Mouse (Mus musculus): ENCODE data around the gene Smcr8.

DNA sequence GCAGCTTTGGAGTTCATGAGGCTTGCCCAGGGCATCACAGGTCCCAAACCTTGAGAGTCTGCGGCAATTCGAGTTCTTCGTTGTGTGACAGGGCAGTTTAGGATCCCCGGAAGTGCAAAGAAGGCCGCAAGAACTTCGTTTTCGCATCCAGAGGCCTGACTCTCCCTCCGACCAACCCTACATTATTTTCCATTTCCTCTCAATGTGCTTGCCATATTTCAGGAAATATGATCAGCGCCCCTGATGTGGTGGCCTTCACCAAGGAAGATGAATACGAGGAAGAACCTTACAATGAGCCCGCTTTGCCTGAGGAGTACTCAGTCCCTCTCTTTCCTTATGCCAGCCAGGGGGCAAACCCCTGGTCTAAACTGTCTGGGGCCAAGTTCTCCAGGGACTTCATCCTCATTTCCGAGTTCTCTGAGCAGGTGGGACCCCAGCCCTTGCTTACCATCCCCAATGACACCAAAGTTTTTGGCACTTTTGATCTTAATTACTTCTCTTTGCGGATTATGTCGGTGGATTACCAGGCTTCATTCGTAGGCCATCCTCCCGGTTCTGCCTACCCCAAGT lies 562 bp downstream of the Smcr8 start:
- TF ChIP-seq CTCF (IDR thresholded peaks at IDR 0.05; ENCODE audit: extremely low read depth, insufficient read length, insufficient replicate concordance, low read depth, low read length) (no peak), POLR2A (IDR thresholded peaks at IDR 0.05; ENCODE audit: low read depth, low read length) (no peak)
